Mouse (Mus musculus): ENCODE data around the gene Sipa1l2. TPM values are rescaled to one million over a fixed set of nuclear protein-coding genes. Genes with fewer than 3 reads are reported as not detected.

The Sipa1l2 gene
- polyA plus RNA-seq, 1 experiment from 2014 or later: 20.4 TPM

GRCm38 (mm10) chr8:125580426-125580825, 10.8 kb upstream of the Sipa1l2 start:
- ATAC-seq (no peak), DNase-seq (ENCODE audit: low read depth, low spot score) (no peak)
- no peak for TF ChIP-seq CTCF (IDR thresholded peaks at IDR 0.05)
- ChIA-PET POLR2A (no interaction called here), CTCF (no interaction called here)
- no peaks in the 10 kb centered on the region for H3K27me3 ChIP-seq
- in situ Hi-C loops (cut with MboI; ENCODE audit: low pct_unique_long_range_greater_than_20kb): loop anchor here (5.0 kb wide), 1 partner anchor 87 kb away; the partner anchor contains the start of gene Map10

- DNase-seq (ENCODE audit: low read depth, low spot score): no peak
- in situ Hi-C loops (cut with MboI; ENCODE audit: low pct_unique_long_range_greater_than_20kb): loop anchor here (10.0 kb wide), 1 partner anchor 149 kb away; the partner anchor contains the start of gene Ntpcr
- no peaks in the 10 kb centered on the region for H3K27me3 ChIP-seq
- POLR2A ChIA-PET: no interaction called here
- no peak for TF ChIP-seq CTCF (IDR thresholded peaks at IDR 0.05)
- CTCF ChIA-PET: no interaction called here
- no peak for ATAC-seq
Observed at GRCm38 (mm10) chr8:125576127-125576526, 6.5 kb upstream of the Sipa1l2 start.

- peak; percentile 88 for TF ChIP-seq CTCF (IDR thresholded peaks at IDR 0.05)
- ATAC-seq: no peak
- DNase-seq (ENCODE audit: low read depth, low spot score): no peak
- H3K27me3 ChIP-seq: no peaks in the 10 kb centered on the region
- ChIA-PET POLR2A (no interaction called here), CTCF (interaction anchor here (0.7 to 2.0 kb wide), 7 partner anchors 10 to 285 kb away, joined by 3 to 7 read pairs (median 4); no protein-coding TSS in a partner anchor)
- in situ Hi-C loops (cut with MboI; ENCODE audit: low pct_unique_long_range_greater_than_20kb): loop anchor here (5.0 to 10.0 kb wide), 2 partner anchors 151 to 293 kb away; partner anchors contain the start of gene Ntpcr
Observed at GRCm38 (mm10) chr8:125574280-125574679, 4.7 kb upstream of the Sipa1l2 start.

- ATAC-seq (no peak), DNase-seq (ENCODE audit: low read depth, low spot score) (no peak)
- ChIA-PET POLR2A (interaction anchor here (0.6 kb wide), 1 partner anchor 243 kb away, joined by 3 read pairs; no protein-coding TSS in a partner anchor), CTCF (interaction anchor here (1.1 kb wide), 1 partner anchor 300 kb away, joined by 3 read pairs; no protein-coding TSS in a partner anchor)
- in situ Hi-C loops (cut with MboI; ENCODE audit: low pct_unique_long_range_greater_than_20kb): loop anchor here (5.0 to 10.0 kb wide), 2 partner anchors 153 to 295 kb away; partner anchors contain the start of gene Ntpcr
- TF ChIP-seq CTCF (IDR thresholded peaks at IDR 0.05): no peak
- no peaks in the 10 kb centered on the region for H3K27me3 ChIP-seq
Observed at GRCm38 (mm10) chr8:125572246-125572645, 2.6 kb upstream of the Sipa1l2 start.

GRCm38 (mm10) chr8:125570835-125571465, 1.3 kb upstream of the Sipa1l2 start:
- DNase-seq (ENCODE audit: low read depth, low spot score) (no peak), ATAC-seq (no peak)
- CTCF ChIA-PET: interaction anchor here (1.1 to 1.2 kb wide), 2 partner anchors 234 to 301 kb away, joined by 3 read pairs; no protein-coding TSS in a partner anchor
- POLR2A ChIA-PET: no interaction called here
- in situ Hi-C loops (cut with MboI; ENCODE audit: low pct_unique_long_range_greater_than_20kb): loop anchor here (5.0 to 10.0 kb wide), 2 partner anchors 154 to 296 kb away; partner anchors contain the start of gene Ntpcr
- no peaks in the 10 kb centered on the region for H3K27me3 ChIP-seq
- TF ChIP-seq CTCF (IDR thresholded peaks at IDR 0.05): peak; percentile 66

- in situ Hi-C loops (cut with MboI; ENCODE audit: low pct_unique_long_range_greater_than_20kb): loop anchor here (5.0 to 10.0 kb wide), 2 partner anchors 154 to 297 kb away; partner anchors contain the start of gene Ntpcr
- ChIA-PET POLR2A (interaction anchor here (0.7 kb wide), 1 partner anchor 323 kb away, joined by 3 read pairs; no protein-coding TSS in a partner anchor), CTCF (interaction anchor here (1.2 kb wide), 1 partner anchor 234 kb away, joined by 3 read pairs; no protein-coding TSS in a partner anchor)
- no peaks in the 10 kb centered on the region for H3K27me3 ChIP-seq
- no peak for DNase-seq (ENCODE audit: low read depth, low spot score)
- no peak for TF ChIP-seq CTCF (IDR thresholded peaks at IDR 0.05)
- ATAC-seq: no peak
Observed at GRCm38 (mm10) chr8:125570389-125570788, 781 bp upstream of the Sipa1l2 start.

GRCm38 (mm10) chr8:125568851-125569532, 616 bp downstream of the Sipa1l2 start:
- ChIA-PET POLR2A (interaction anchor here (0.7 to 1.3 kb wide), 4 partner anchors 11 to 1122 kb away, joined by 3 to 4 read pairs (median 3); no protein-coding TSS in a partner anchor), CTCF (interaction anchor here (1.1 to 1.4 kb wide), 4 partner anchors 149 to 255 kb away, joined by 3 to 4 read pairs (median 4); no protein-coding TSS in a partner anchor)
- DNase-seq (ENCODE audit: low read depth, low spot score) (no peak), ATAC-seq (no peak)
- in situ Hi-C loops (cut with MboI; ENCODE audit: low pct_unique_long_range_greater_than_20kb): loop anchor here (5.0 to 10.0 kb wide), 5 partner anchors 77 to 387 kb away; no protein-coding TSS in a partner anchor
- no peaks in the 10 kb centered on the region for H3K27me3 ChIP-seq
- no peak for TF ChIP-seq CTCF (IDR thresholded peaks at IDR 0.05)

- H3K27me3 ChIP-seq: no peaks in the 10 kb centered on the region
- DNase-seq (ENCODE audit: low read depth, low spot score): peak; percentile 58
- ATAC-seq: peak; percentile 66
- ChIA-PET CTCF (interaction anchor here (1.1 to 1.4 kb wide), 6 partner anchors 71 to 384 kb away, joined by 3 to 4 read pairs (median 4); no protein-coding TSS in a partner anchor), POLR2A (interaction anchor here (0.7 to 1.3 kb wide), 6 partner anchors 10 to 1123 kb away, joined by 3 to 4 read pairs (median 3); no protein-coding TSS in a partner anchor)
- in situ Hi-C loops (cut with MboI; ENCODE audit: low pct_unique_long_range_greater_than_20kb): loop anchor here (5.0 to 10.0 kb wide), 5 partner anchors 76 to 386 kb away; no protein-coding TSS in a partner anchor
- no peak for TF ChIP-seq CTCF (IDR thresholded peaks at IDR 0.05)
Observed at GRCm38 (mm10) chr8:125568421-125568850, 1.2 kb downstream of the Sipa1l2 start.

GRCm38 (mm10) chr8:125567569-125567968, 2.0 kb downstream of the Sipa1l2 start:
- no peaks in the 10 kb centered on the region for H3K27me3 ChIP-seq
- no peak for TF ChIP-seq CTCF (IDR thresholded peaks at IDR 0.05)
- POLR2A ChIA-PET: interaction anchor here (0.7 to 1.3 kb wide), 5 partner anchors 9 to 197 kb away, joined by 3 read pairs; no protein-coding TSS in a partner anchor
- in situ Hi-C loops (cut with MboI; ENCODE audit: low pct_unique_long_range_greater_than_20kb): loop anchor here (5.0 to 10.0 kb wide), 5 partner anchors 75 to 385 kb away; no protein-coding TSS in a partner anchor
- CTCF ChIA-PET: interaction anchor here (0.7 to 1.4 kb wide), 6 partner anchors 9 to 384 kb away, joined by 3 to 4 read pairs (median 4); no protein-coding TSS in a partner anchor
- DNase-seq (ENCODE audit: low read depth, low spot score): no peak
- no peak for ATAC-seq

- H3K27me3 ChIP-seq: no peaks in the 10 kb centered on the region
- in situ Hi-C loops (cut with MboI; ENCODE audit: low pct_unique_long_range_greater_than_20kb): loop anchor here (10.0 kb wide), 1 partner anchor 318 kb away; no protein-coding TSS in a partner anchor
- ATAC-seq (no peak), DNase-seq (ENCODE audit: low read depth, low spot score) (no peak)
- ChIA-PET CTCF (no interaction called here), POLR2A (no interaction called here)
- TF ChIP-seq CTCF (IDR thresholded peaks at IDR 0.05): no peak
Observed at GRCm38 (mm10) chr8:125562878-125563277, 6.7 kb downstream of the Sipa1l2 start.

Data from Patski (cell line).